Mouse (Mus musculus): Measurements from ENCODE around the gene Sh3pxd2a. TPM values are rescaled to one million over a fixed set of nuclear protein-coding genes. Genes with fewer than 3 reads are reported as not detected.

Sh3pxd2a gene
- polyA plus RNA-seq, 1 experiment: 47.6 TPM

DNA sequence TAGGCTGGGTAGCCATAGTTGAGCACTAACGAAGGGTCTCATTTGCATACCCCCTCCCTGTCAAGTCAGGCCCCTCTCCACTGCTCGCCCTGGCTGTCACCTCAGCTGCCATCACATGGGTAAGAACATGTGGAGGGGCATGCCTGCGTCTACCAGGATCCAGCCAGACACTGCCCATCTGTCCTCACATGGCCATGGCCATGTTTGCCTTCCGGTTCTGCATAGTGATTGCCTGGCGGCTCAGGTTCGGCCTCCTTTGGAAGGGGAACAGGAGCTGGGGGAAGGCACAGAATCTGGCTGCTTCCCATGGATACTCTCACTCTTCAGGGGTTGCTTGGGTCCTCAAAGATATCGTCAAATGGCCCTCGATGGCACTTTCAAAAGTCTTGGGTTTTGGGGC, 233.5 kb downstream of the Sh3pxd2a start:
- no peak overlapping the region for H3K27ac ChIP-seq (ENCODE audit: insufficient read depth, low read length)
- H3K36me3 ChIP-seq (ENCODE audit: control insufficient read depth, insufficient read depth, low read length, poor library complexity, severe bottlenecking): no peaks in the 10 kb centered on the region
- no peak overlapping the region for H3K9ac ChIP-seq (ENCODE audit: low read depth, poor library complexity, severe bottlenecking)
- H3K9me3 ChIP-seq (replicated peaks; ENCODE audit: control insufficient read depth, insufficient read depth, low read length, poor library complexity, severe bottlenecking): no peaks in the 10 kb centered on the region
- no peak overlapping the region for H3K4me3 ChIP-seq (ENCODE audit: low read depth, low read length)
- no peaks in the 10 kb centered on the region for H3K27me3 ChIP-seq (ENCODE audit: control insufficient read depth, insufficient read depth, low read length, poor library complexity, severe bottlenecking)
- no peaks in the 10 kb centered on the region for H3K4me1 ChIP-seq (ENCODE audit: control insufficient read depth, insufficient read depth, low read length)
- TF ChIP-seq POLR2A (IDR thresholded peaks at IDR 0.05; ENCODE audit: insufficient read depth, low read length) (no peak), CTCF (IDR thresholded peaks at IDR 0.05; ENCODE audit: low read depth, low read length) (no peak), EP300 (IDR thresholded peaks at IDR 0.05; ENCODE audit: insufficient read depth, low read depth, low read length) (no peak)

DNA sequence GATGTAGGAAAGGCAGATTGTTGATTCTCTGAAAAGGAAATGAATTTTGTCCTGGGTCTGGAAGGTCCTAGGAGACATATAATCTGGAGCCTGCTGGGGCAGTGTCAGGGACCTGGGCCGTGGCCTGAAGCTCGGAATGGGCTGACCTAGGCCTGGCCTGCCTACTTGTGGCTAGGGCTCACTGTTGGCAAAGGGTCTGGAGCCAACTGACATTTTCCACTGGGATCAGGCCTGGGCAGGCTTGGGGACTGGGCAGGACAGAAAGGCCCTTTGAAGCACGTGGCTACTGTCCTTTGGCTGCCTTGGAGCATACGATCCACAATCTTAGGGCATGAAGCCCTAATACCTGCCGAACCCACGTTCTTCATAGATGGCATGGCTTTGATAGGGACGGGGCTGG, 234.1 kb downstream of the Sh3pxd2a start:
- Histone ChIP-seq H3K27ac (ENCODE audit: insufficient read depth, low read length) (no peak overlapping the region), H3K9me3 (replicated peaks; ENCODE audit: control insufficient read depth, insufficient read depth, low read length, poor library complexity, severe bottlenecking) (no peaks in the 10 kb centered on the region), H3K36me3 (ENCODE audit: control insufficient read depth, insufficient read depth, low read length, poor library complexity, severe bottlenecking) (no peaks in the 10 kb centered on the region), H3K27me3 (ENCODE audit: control insufficient read depth, insufficient read depth, low read length, poor library complexity, severe bottlenecking) (no peaks in the 10 kb centered on the region), H3K4me1 (ENCODE audit: control insufficient read depth, insufficient read depth, low read length) (no peaks in the 10 kb centered on the region), H3K9ac (ENCODE audit: low read depth, poor library complexity, severe bottlenecking) (no peak overlapping the region), H3K4me3 (ENCODE audit: low read depth, low read length) (no peak overlapping the region)
- TF ChIP-seq POLR2A (IDR thresholded peaks at IDR 0.05; ENCODE audit: insufficient read depth, low read length) (no peak), EP300 (IDR thresholded peaks at IDR 0.05; ENCODE audit: insufficient read depth, low read depth, low read length) (no peak), CTCF (IDR thresholded peaks at IDR 0.05; ENCODE audit: low read depth, low read length) (no peak)

DNA sequence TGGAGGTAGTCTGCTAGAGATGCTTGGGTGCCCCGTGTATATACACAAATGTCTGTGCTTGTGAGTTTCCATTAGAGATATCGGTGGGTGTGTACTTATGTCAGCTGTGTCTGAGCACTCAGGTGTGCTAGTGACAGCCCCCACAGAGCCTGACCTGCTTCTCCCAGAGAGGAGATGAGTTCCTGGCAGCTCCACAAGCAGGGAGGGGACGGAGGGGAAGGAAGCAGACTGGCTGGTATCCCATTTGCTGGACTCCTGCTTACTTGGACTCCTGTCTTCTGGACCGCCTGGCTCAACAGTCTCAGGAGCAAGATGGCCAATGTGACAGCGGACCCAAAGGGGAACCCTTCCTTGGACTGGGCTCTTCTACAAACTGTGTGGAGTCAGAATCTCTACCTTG, 234.7 kb downstream of the Sh3pxd2a start:
- H3K9me3 ChIP-seq (replicated peaks; ENCODE audit: control insufficient read depth, insufficient read depth, low read length, poor library complexity, severe bottlenecking): no peaks in the 10 kb centered on the region
- no peaks in the 10 kb centered on the region for H3K4me1 ChIP-seq (ENCODE audit: control insufficient read depth, insufficient read depth, low read length)
- no peak for TF ChIP-seq CTCF (IDR thresholded peaks at IDR 0.05; ENCODE audit: low read depth, low read length)
- no peak for TF ChIP-seq POLR2A (IDR thresholded peaks at IDR 0.05; ENCODE audit: insufficient read depth, low read length)
- TF ChIP-seq EP300 (IDR thresholded peaks at IDR 0.05; ENCODE audit: insufficient read depth, low read depth, low read length): no peak
- H3K36me3 ChIP-seq (ENCODE audit: control insufficient read depth, insufficient read depth, low read length, poor library complexity, severe bottlenecking): no peaks in the 10 kb centered on the region
- no peaks in the 10 kb centered on the region for H3K27me3 ChIP-seq (ENCODE audit: control insufficient read depth, insufficient read depth, low read length, poor library complexity, severe bottlenecking)
- H3K27ac ChIP-seq (ENCODE audit: insufficient read depth, low read length): no peak overlapping the region
- no peak overlapping the region for H3K4me3 ChIP-seq (ENCODE audit: low read depth, low read length)
- H3K9ac ChIP-seq (ENCODE audit: low read depth, poor library complexity, severe bottlenecking): no peak overlapping the region

DNA sequence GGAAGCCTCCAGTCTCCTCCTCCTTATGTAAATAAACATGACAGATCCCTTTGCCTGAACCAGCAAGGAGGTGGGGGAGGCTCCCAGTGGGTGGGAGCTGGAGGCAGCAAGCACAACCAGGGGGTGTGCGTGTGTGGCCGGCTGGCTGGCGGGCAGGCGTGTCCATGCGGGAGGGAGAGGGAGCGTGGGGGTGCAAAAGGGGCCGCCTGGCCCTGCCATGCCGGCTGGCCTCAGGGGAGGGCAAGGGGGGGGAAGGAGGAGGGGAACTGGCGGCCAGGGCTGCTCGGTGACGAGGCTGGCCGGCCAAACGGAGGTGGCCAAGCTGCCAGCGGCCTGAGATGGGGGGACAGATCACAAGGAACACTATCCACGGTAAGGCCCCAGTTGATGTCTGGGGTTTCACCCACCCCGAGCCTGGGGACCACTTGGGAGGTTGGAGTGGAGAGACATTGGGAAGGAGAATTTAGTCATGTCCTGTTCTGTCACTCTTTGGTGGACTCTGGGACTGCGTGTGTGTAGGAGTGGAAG, 235.4 kb downstream of the Sh3pxd2a start:
- no peaks in the 10 kb centered on the region for H3K36me3 ChIP-seq (ENCODE audit: control insufficient read depth, insufficient read depth, low read length, poor library complexity, severe bottlenecking)
- H3K9ac ChIP-seq (ENCODE audit: low read depth, poor library complexity, severe bottlenecking): peak overlapping the region; percentile 37; the same call in 1 of the 2 replicates
- no peaks in the 10 kb centered on the region for H3K27me3 ChIP-seq (ENCODE audit: control insufficient read depth, insufficient read depth, low read length, poor library complexity, severe bottlenecking)
- TF ChIP-seq EP300 (IDR thresholded peaks at IDR 0.05; ENCODE audit: insufficient read depth, low read depth, low read length) (no peak), POLR2A (IDR thresholded peaks at IDR 0.05; ENCODE audit: insufficient read depth, low read length) (no peak), CTCF (IDR thresholded peaks at IDR 0.05; ENCODE audit: low read depth, low read length) (no peak)
- H3K4me1 ChIP-seq (ENCODE audit: control insufficient read depth, insufficient read depth, low read length): no peaks in the 10 kb centered on the region
- H3K4me3 ChIP-seq (ENCODE audit: low read depth, low read length): peak overlapping the region; percentile 7; the same call in 1 of the 2 replicates
- H3K27ac ChIP-seq (ENCODE audit: insufficient read depth, low read length): no peak overlapping the region
- H3K9me3 ChIP-seq (replicated peaks; ENCODE audit: control insufficient read depth, insufficient read depth, low read length, poor library complexity, severe bottlenecking): no peaks in the 10 kb centered on the region

DNA sequence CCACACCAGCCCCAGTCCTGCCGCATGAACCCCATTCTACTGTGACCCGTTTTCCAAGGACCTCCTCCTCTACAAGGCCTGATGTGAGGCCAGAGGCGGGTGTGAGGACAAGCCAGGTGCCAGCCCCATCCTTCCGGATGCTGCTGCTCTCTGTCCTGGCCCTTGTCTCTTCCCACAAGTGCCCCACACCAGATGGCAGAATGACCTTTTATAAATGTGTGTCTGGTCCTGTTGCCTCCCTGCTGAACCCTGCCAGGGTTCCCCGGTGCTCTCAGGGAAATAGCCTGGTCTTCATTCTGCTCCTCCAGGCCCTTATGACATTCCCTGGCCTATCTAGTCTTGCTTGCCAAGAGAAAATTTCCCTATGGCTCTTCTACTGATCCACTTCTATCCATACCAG, 238.4 kb downstream of the Sh3pxd2a start:
- no peaks in the 10 kb centered on the region for H3K9me3 ChIP-seq (replicated peaks; ENCODE audit: control insufficient read depth, insufficient read depth, low read length, poor library complexity, severe bottlenecking)
- no peak for TF ChIP-seq EP300 (IDR thresholded peaks at IDR 0.05; ENCODE audit: insufficient read depth, low read depth, low read length)
- TF ChIP-seq POLR2A (IDR thresholded peaks at IDR 0.05; ENCODE audit: insufficient read depth, low read length): no peak
- TF ChIP-seq CTCF (IDR thresholded peaks at IDR 0.05; ENCODE audit: low read depth, low read length): no peak
- H3K4me1 ChIP-seq (ENCODE audit: control insufficient read depth, insufficient read depth, low read length): no peaks in the 10 kb centered on the region
- H3K9ac ChIP-seq (ENCODE audit: low read depth, poor library complexity, severe bottlenecking): no peak overlapping the region
- H3K4me3 ChIP-seq (ENCODE audit: low read depth, low read length): no peak overlapping the region
- H3K36me3 ChIP-seq (ENCODE audit: control insufficient read depth, insufficient read depth, low read length, poor library complexity, severe bottlenecking): no peaks in the 10 kb centered on the region
- H3K27me3 ChIP-seq (ENCODE audit: control insufficient read depth, insufficient read depth, low read length, poor library complexity, severe bottlenecking): no peaks in the 10 kb centered on the region
- H3K27ac ChIP-seq (ENCODE audit: insufficient read depth, low read length): no peak overlapping the region

DNA sequence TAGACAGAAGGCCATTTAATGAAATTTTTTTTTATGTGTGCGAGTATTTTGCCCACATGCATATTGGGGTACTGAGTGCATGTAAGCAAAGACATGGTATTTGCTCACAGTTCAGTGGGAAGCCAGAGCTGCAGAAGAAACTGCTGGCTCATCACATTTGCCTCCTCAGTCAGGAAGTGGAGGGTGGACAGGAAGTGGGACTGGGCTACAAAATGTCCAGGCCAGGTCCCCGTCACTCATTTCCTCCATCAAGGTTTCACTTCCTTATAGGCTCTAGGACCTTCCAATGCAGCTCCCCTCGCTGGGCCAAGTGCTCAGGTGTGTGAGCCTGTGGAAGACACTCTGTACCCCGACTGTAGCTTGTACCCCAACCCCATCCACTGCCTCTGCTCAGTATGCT, 239.5 kb downstream of the Sh3pxd2a start:
- TF ChIP-seq POLR2A (IDR thresholded peaks at IDR 0.05; ENCODE audit: insufficient read depth, low read length) (no peak), CTCF (IDR thresholded peaks at IDR 0.05; ENCODE audit: low read depth, low read length) (no peak), EP300 (IDR thresholded peaks at IDR 0.05; ENCODE audit: insufficient read depth, low read depth, low read length) (no peak)
- Histone ChIP-seq H3K9me3 (replicated peaks; ENCODE audit: control insufficient read depth, insufficient read depth, low read length, poor library complexity, severe bottlenecking) (no peaks in the 10 kb centered on the region), H3K4me1 (ENCODE audit: control insufficient read depth, insufficient read depth, low read length) (no peaks in the 10 kb centered on the region), H3K4me3 (ENCODE audit: low read depth, low read length) (no peak overlapping the region), H3K27me3 (ENCODE audit: control insufficient read depth, insufficient read depth, low read length, poor library complexity, severe bottlenecking) (no peaks in the 10 kb centered on the region), H3K27ac (ENCODE audit: insufficient read depth, low read length) (no peak overlapping the region), H3K9ac (ENCODE audit: low read depth, poor library complexity, severe bottlenecking) (no peak overlapping the region), H3K36me3 (ENCODE audit: control insufficient read depth, insufficient read depth, low read length, poor library complexity, severe bottlenecking) (no peaks in the 10 kb centered on the region)
